Comparison of ENCODE assay signal across 8 mouse cellular contexts in the genomic region with DNA sequence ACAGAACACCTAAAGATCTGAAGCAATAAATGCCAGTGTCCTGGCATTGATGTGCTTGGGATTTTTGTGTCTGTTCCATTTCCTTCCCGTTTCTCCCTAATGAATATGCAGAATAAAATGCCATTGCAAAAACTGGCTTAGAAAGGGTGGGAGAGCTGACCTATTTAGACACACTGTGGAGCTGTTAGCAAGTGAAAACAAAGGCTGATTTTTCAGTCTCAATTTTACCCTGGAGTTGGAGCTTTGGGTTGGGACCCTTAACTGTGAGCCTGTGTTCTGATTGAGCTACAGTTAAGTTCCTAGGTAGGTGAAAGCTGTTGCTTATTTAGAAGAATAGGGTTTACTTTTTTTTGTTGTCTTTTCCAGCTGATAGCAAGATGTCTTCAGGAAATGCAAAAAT. TPM values are rescaled to one million over a fixed set of nuclear protein-coding genes. Genes with fewer than 3 reads are reported as not detected.
DNase-seq lines count a peak whose midpoint lies in the region; ATAC-seq and TF ChIP-seq lines count a peak whose summit lies in the region.

No protein-coding gene starts in this region.

- TF ChIP-seq RAD21 in CH12.LX (IDR thresholded peaks at IDR 0.05; ENCODE audit: low read depth, low read length), result no peak

- no peak overlapping the region for H3K27ac ChIP-seq in CH12.LX (ENCODE audit: insufficient read depth, low read depth)
- H3K27ac ChIP-seq in forebrain, embryonic 16.5 days (ENCODE audit: low read length), result no peak overlapping the region
- no peak overlapping the region for H3K27ac ChIP-seq in liver, embryonic 14.5 days

- peaks cover 48% of the 10 kb centered on the region for H3K4me1 ChIP-seq in erythroblast, embryonic 14.5 days (ENCODE audit: control insufficient read depth)
- H3K4me1 ChIP-seq in CH12.LX (ENCODE audit: control insufficient read depth in 1 of 2, insufficient read depth in 2 of 2), result peaks cover 7 to 57% of the 10 kb centered on the region in 2 experiments; a peak in 3 of 4 replicates
- H3K4me1 ChIP-seq in forebrain, embryonic 16.5 days (replicated peaks; ENCODE audit: control insufficient read depth, insufficient read depth, low read length), result peaks cover 19% of the 10 kb centered on the region
- H3K4me1 ChIP-seq in liver, embryonic 14.5 days (replicated peaks; ENCODE audit: control insufficient read depth in 2 of 2, insufficient read depth in 2 of 2, low read length in 1 of 2), result peaks cover 18 to 31% of the 10 kb centered on the region in 2 experiments

- dilution Hi-C loops in CH12.LX (cut with MboI; ENCODE audit: extremely low pct_ligation_motif_present, extremely low pct_unique_long_range_greater_than_20kb, low sequenced_read_pairs), result no loop called here

- peaks cover 38% of the 10 kb centered on the region for H3K36me3 ChIP-seq in erythroblast, embryonic 14.5 days (ENCODE audit: control insufficient read depth)
- H3K36me3 ChIP-seq in CH12.LX (replicated peaks in 1 of 2; ENCODE audit: control insufficient read depth in 1 of 2, insufficient read depth in 1 of 2, low read length in 1 of 2), result peaks cover 30 to 48% of the 10 kb centered on the region in 2 experiments
- peaks cover 2% of the 10 kb centered on the region; the same call in 1 of the 2 replicates for H3K36me3 ChIP-seq in forebrain, embryonic 16.5 days (ENCODE audit: control insufficient read depth, insufficient read depth)
- peaks cover 22% of the 10 kb centered on the region for H3K36me3 ChIP-seq in liver, embryonic 14.5 days (replicated peaks; ENCODE audit: control insufficient read depth, insufficient read depth, low read depth)

- peak overlapping the region; percentile 77 for H3K9ac ChIP-seq in CH12.LX (ENCODE audit: insufficient read depth, low read depth)
- H3K9ac ChIP-seq in forebrain, embryonic 16.5 days (replicated peaks; ENCODE audit: low read depth, low read length), result no peak overlapping the region
- H3K9ac ChIP-seq in liver, embryonic 14.5 days (replicated peaks), result peak overlapping the region; percentile 53; the same call in 1 of the 2 replicates

- peaks cover 5% of the 10 kb centered on the region for H3K27me3 ChIP-seq in erythroblast, embryonic 14.5 days (ENCODE audit: control insufficient read depth)
- H3K27me3 ChIP-seq in CH12.LX (replicated peaks), result no peaks in the 10 kb centered on the region
- no peaks in the 10 kb centered on the region for H3K27me3 ChIP-seq in forebrain, embryonic 16.5 days (replicated peaks; ENCODE audit: control insufficient read depth, insufficient read depth, low read length)
- no peaks in the 10 kb centered on the region for H3K27me3 ChIP-seq in liver, embryonic 14.5 days (ENCODE audit: control insufficient read depth, insufficient read depth, low read length)

- H3K4me2 ChIP-seq in CH12.LX (ENCODE audit: insufficient read depth, low read depth, poor library complexity, severe bottlenecking), result peak overlapping the region; percentile 95
- peak overlapping the region; percentile 80 for H3K4me2 ChIP-seq in forebrain, embryonic 16.5 days (ENCODE audit: low read length)
- peak overlapping the region; percentile 86 for H3K4me2 ChIP-seq in liver, embryonic 14.5 days (ENCODE audit: low read depth)

- peaks cover 64% of the 10 kb centered on the region for H3K79me2 ChIP-seq in CH12.LX (replicated peaks; ENCODE audit: control insufficient read depth, extremely low read depth, insufficient read depth, poor library complexity, severe bottlenecking)

- DNase-seq in CH12.LX (ENCODE audit: extremely low read depth), result no peak
- DNase-seq in liver, embryonic 14.5 days (ENCODE audit: low read depth in 3 of 3, low spot score in 3 of 3), result no peak
- DNase-seq in cerebellum, adult 11-12 months, result no peak
- no peak for DNase-seq in thymus, postnatal 4 days
- no peak for DNase-seq in ovary, postnatal 10 days (ENCODE audit: low spot score)

- H3K9me3 ChIP-seq in erythroblast, embryonic 14.5 days (ENCODE audit: control insufficient read depth, low read length), result no peaks in the 10 kb centered on the region
- no peaks in the 10 kb centered on the region for H3K9me3 ChIP-seq in CH12.LX (replicated peaks; ENCODE audit: low read length)
- H3K9me3 ChIP-seq in forebrain, embryonic 16.5 days (ENCODE audit: control insufficient read depth, low read length), result no peaks in the 10 kb centered on the region
- H3K9me3 ChIP-seq in liver, embryonic 14.5 days (ENCODE audit: control insufficient read depth, low read length), result no peaks in the 10 kb centered on the region

- 7% methylated on average over 1 of the region's 1 CpGs for WGBS in forebrain, embryonic 16.5 days
- 30% methylated on average over 1 of the region's 1 CpGs for WGBS in liver, embryonic 14.5 days (ENCODE audit: insufficient replicate concordance)

- in situ Hi-C loops in CH12.LX (cut with MboI; ENCODE audit: low pct_ligation_motif_present, low pct_unique_long_range_greater_than_20kb, low sequenced_read_pairs), result no loop called here

- TF ChIP-seq EP300 in CH12.LX (IDR thresholded peaks at IDR 0.05; ENCODE audit: low read length), result no peak
- no peak for TF ChIP-seq EP300 in liver, embryonic 14.5 days (IDR thresholded peaks at IDR 0.05; ENCODE audit: low read depth)

- TF ChIP-seq CTCF in CH12.LX (conservative IDR thresholded peaks at IDR 0.05 in 1 of 2, IDR thresholded peaks at IDR 0.05 in 1 of 2; ENCODE audit: low read depth in 2 of 2, low read length in 2 of 2), result no peak
- TF ChIP-seq CTCF in liver, embryonic 14.5 days (IDR thresholded peaks at IDR 0.05; ENCODE audit: low read depth), result no peak

- H3K4me3 ChIP-seq in erythroblast, embryonic 14.5 days (replicated peaks), result peak overlapping the region; percentile 83
- peak overlapping the region; percentile 75 to 85 (median 75) for H3K4me3 ChIP-seq in CH12.LX (replicated peaks in 1 of 3; ENCODE audit: low read depth in 2 of 3, low read length in 2 of 3, poor library complexity in 1 of 3)
- H3K4me3 ChIP-seq in forebrain, embryonic 16.5 days (replicated peaks; ENCODE audit: low read length), result peak overlapping the region; percentile 71
- H3K4me3 ChIP-seq in liver, embryonic 14.5 days (ENCODE audit: insufficient read depth in 1 of 2, low read depth in 2 of 2, low read length in 2 of 2), result peak overlapping the region; percentile 62 to 85

- no peak for TF ChIP-seq POLR2A in CH12.LX (IDR thresholded peaks at IDR 0.05; ENCODE audit: low read depth, low read length)

- ATAC-seq in erythroblast, adult 5-6 weeks (replicated peaks; ENCODE audit: low FRiP score, poor library complexity, severe bottlenecking), result no peak
- no peak for ATAC-seq in forebrain, embryonic 16.5 days
- no peak for ATAC-seq in liver, embryonic 14.5 days (ENCODE audit: insufficient read depth)

RNA-seq across cellular contexts. Expression of a gene that starts 1.7 kb away (rescaled TPM):
- polyA plus RNA-seq in erythroblast, embryonic 14.5 days (2012), result 1.0 and 1.1 TPM in 2 replicates
- total RNA-seq in erythroblast, adult 5-6 weeks (2015; ENCODE audit: low replicate concordance), result 71.5 and 92.4 TPM in 2 replicates
- total RNA-seq in erythroblast, adult 5-6 weeks (2017; ENCODE audit: low replicate concordance), result 30.1 and 52.6 TPM in 2 replicates
- 269 and 378 TPM in 2 replicates for total RNA-seq in CH12.LX (2012; rRNA removed)
- total RNA-seq in CH12.LX (2014; rRNA removed), result 1,274 and 1,469 TPM in 2 replicates
- 934 and 1,078 TPM in 2 replicates for polyA plus RNA-seq in CH12.LX (2012; ENCODE audit: insufficient read length, low read depth)
- 455 and 488 TPM in 2 replicates for polyA plus RNA-seq in forebrain, embryonic 16.5 days (2015; fragmentation: Nextera tagmentation; extraction: Ambion mirVana)
- polyA plus RNA-seq in liver, embryonic 14.5 days (2012; rRNA removed), result 127 and 234 TPM in 2 replicates
- polyA plus RNA-seq in liver, embryonic 14.5 days (2014; fragmentation: Nextera tagmentation; extraction: Ambion mirVana), result 862 and 916 TPM in 2 replicates

RNA-seq across cellular contexts. Expression of a gene that starts 21.2 kb away (rescaled TPM):
- polyA plus RNA-seq in erythroblast, embryonic 14.5 days (2012), result 0.04 TPM in 1 of 2 replicates, not detected in the other
- total RNA-seq in erythroblast, adult 5-6 weeks (2015; ENCODE audit: low replicate concordance), result 4.2 and 4.4 TPM in 2 replicates
- total RNA-seq in erythroblast, adult 5-6 weeks (2017; ENCODE audit: low replicate concordance), result 1.8 and 5.4 TPM in 2 replicates
- total RNA-seq in CH12.LX (2012; rRNA removed) (10.0 and 10.5 TPM in 2 replicates), CH12.LX (2014; rRNA removed) (28.2 and 32.1 TPM in 2 replicates)
- polyA plus RNA-seq in CH12.LX (2012; ENCODE audit: insufficient read length, low read depth), result 15.4 and 15.5 TPM in 2 replicates
- 24.9 and 27.8 TPM in 2 replicates for polyA plus RNA-seq in forebrain, embryonic 16.5 days (2015; fragmentation: Nextera tagmentation; extraction: Ambion mirVana)
- polyA plus RNA-seq in liver, embryonic 14.5 days (2012; rRNA removed), result 7.0 and 8.5 TPM in 2 replicates
- polyA plus RNA-seq in liver, embryonic 14.5 days (2014; fragmentation: Nextera tagmentation; extraction: Ambion mirVana), result 4.1 and 5.9 TPM in 2 replicates

RNA-seq across cellular contexts. Expression of a gene that starts 21.3 kb away (rescaled TPM):
- polyA plus RNA-seq in erythroblast, embryonic 14.5 days (2012), result 0.16 and 0.23 TPM in 2 replicates
- 6.5 and 7.3 TPM in 2 replicates for total RNA-seq in erythroblast, adult 5-6 weeks (2015; ENCODE audit: low replicate concordance)
- 3.3 and 10.5 TPM in 2 replicates for total RNA-seq in erythroblast, adult 5-6 weeks (2017; ENCODE audit: low replicate concordance)
- total RNA-seq in CH12.LX (2012; rRNA removed) (15.3 and 19.9 TPM in 2 replicates), CH12.LX (2014; rRNA removed) (18.1 and 20.2 TPM in 2 replicates)
- 27.6 and 27.9 TPM in 2 replicates for polyA plus RNA-seq in CH12.LX (2012; ENCODE audit: insufficient read length, low read depth)
- polyA plus RNA-seq in forebrain, embryonic 16.5 days (2015; fragmentation: Nextera tagmentation; extraction: Ambion mirVana), result 14.1 and 14.8 TPM in 2 replicates
- 12.6 and 16.0 TPM in 2 replicates for polyA plus RNA-seq in liver, embryonic 14.5 days (2012; rRNA removed)
- 9.1 and 12.7 TPM in 2 replicates for polyA plus RNA-seq in liver, embryonic 14.5 days (2014; fragmentation: Nextera tagmentation; extraction: Ambion mirVana)

RNA-seq across cellular contexts. Expression of a gene that starts 33.7 kb away (rescaled TPM):
- 0.01 and 0.02 TPM in 2 replicates for polyA plus RNA-seq in erythroblast, embryonic 14.5 days (2012)
- total RNA-seq in erythroblast, adult 5-6 weeks (2015; ENCODE audit: low replicate concordance), result 5.2 and 6.5 TPM in 2 replicates
- 7.8 and 9.2 TPM in 2 replicates for total RNA-seq in erythroblast, adult 5-6 weeks (2017; ENCODE audit: low replicate concordance)
- 5.6 and 7.0 TPM in 2 replicates for total RNA-seq in CH12.LX (2012; rRNA removed)
- 5.4 and 5.8 TPM in 2 replicates for total RNA-seq in CH12.LX (2014; rRNA removed)
- 3.5 and 4.8 TPM in 2 replicates for polyA plus RNA-seq in CH12.LX (2012; ENCODE audit: insufficient read length, low read depth)
- polyA plus RNA-seq in forebrain, embryonic 16.5 days (2015; fragmentation: Nextera tagmentation; extraction: Ambion mirVana), result 4.3 and 5.2 TPM in 2 replicates
- 1.3 and 1.6 TPM in 2 replicates for polyA plus RNA-seq in liver, embryonic 14.5 days (2012; rRNA removed)
- 3.2 and 3.4 TPM in 2 replicates for polyA plus RNA-seq in liver, embryonic 14.5 days (2014; fragmentation: Nextera tagmentation; extraction: Ambion mirVana)

RNA-seq across cellular contexts. Expression of a gene that starts 35.6 kb away (rescaled TPM):
- polyA plus RNA-seq in erythroblast, embryonic 14.5 days (2012), result 6.7 and 7.0 TPM in 2 replicates
- total RNA-seq in erythroblast, adult 5-6 weeks (2015; ENCODE audit: low replicate concordance), result 110 and 156 TPM in 2 replicates
- total RNA-seq in erythroblast, adult 5-6 weeks (2017; ENCODE audit: low replicate concordance), result 108 and 173 TPM in 2 replicates
- total RNA-seq in CH12.LX (2012; rRNA removed) (347 and 373 TPM in 2 replicates), CH12.LX (2014; rRNA removed) (517 and 533 TPM in 2 replicates)
- polyA plus RNA-seq in CH12.LX (2012; ENCODE audit: insufficient read length, low read depth), result 450 and 470 TPM in 2 replicates
- polyA plus RNA-seq in forebrain, embryonic 16.5 days (2015; fragmentation: Nextera tagmentation; extraction: Ambion mirVana), result 794 and 796 TPM in 2 replicates
- polyA plus RNA-seq in liver, embryonic 14.5 days (2012; rRNA removed), result 176 and 194 TPM in 2 replicates
- polyA plus RNA-seq in liver, embryonic 14.5 days (2014; fragmentation: Nextera tagmentation; extraction: Ambion mirVana), result 275 and 295 TPM in 2 replicates

Comparison
In these comparisons a context has a peak if more than half of its experiments do, and no peak if none do; other contexts are left out.
1. RNA of a gene that starts 1.7 kb away (polyA plus RNA-seq): 934 to 1,078 TPM in CH12.LX, 127 to 916 TPM in liver, embryonic 14.5 days and 455 to 488 TPM in forebrain, embryonic 16.5 days; 1.0 to 1.1 TPM in erythroblast, embryonic 14.5 days; every median in the first group is over 10 times any median in the second.
2. Peak in every context shown above with its lines, with median percentiles within 50 percentile points of each other: H3K4me3 ChIP-seq and H3K4me2 ChIP-seq.